Mouse (Mus musculus) kidney, adult 2 months (tissue): ENCODE results near the gene Pde3b.

Experiments
- CTCF ChIP-seq: fragments of 200-500 bp; conservative IDR thresholded peaks from 2 replicates; pipeline ENCODE4 v1.5.1; 2011; ENCODE audit warnings: low read depth, mild to moderate bottlenecking, control low read depth, low read length, moderate library complexity, mixed read lengths; ENCODE audit not compliant: insufficient read depth, insufficient read length
- POLR2A ChIP-seq: fragments of 200-500 bp; IDR thresholded peaks from one replicate; pipeline ENCODE4 v1.6.1; 2011; ENCODE audit warnings: low read depth, low read length, control low read depth

DNA sequence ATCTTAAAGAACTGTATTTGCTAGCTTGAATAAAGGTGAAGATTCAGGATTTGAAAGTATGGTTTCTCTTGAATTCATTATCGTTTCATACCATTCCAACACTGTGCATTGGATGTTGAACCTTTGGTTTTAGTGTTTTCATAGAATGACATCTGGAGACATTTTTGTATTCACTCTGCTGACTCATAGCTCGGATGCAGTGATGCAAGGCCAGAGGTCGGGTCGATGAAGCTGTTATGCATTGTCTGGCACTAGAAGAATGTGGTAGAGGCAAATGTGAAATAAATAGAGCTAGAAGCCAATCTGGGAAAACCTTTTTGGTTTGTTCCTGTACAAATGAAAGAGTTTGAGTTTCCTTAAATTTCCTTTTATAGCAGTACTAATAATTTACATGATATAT is 16.9 kb downstream of the Pde3b start:
- TF ChIP-seq POLR2A = no peak
- no peak for TF ChIP-seq CTCF
